Mouse (Mus musculus): ENCODE data around the gene Shank1. TPM values are rescaled to one million over a fixed set of nuclear protein-coding genes. Genes with fewer than 3 reads are reported as not detected.
A peak's percentile ranks its signal among the peaks of the same experiment; 100 is the strongest.

Shank1 gene
- polyA plus RNA-seq, 1 experiment from 2014 or later: 1.2 TPM

DNA sequence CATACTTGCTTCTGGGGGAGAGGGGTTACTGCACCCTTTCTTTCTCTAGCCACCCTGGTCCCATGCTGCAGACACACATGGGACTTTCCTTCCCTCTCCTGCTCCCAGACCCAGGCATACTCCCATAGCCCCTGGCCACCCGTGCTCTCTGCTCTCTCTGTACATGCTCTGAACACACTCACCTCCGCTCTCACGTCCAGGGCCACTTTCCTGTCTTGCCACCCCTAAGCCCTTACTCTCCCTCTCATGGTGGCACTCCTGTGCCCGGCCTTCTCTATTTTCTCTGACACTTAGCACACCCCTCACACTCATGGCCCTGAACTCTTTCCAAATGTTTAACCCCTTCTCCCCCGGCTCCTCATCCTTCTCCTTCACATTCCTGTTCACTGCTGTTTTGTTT, 48.0 kb downstream of the Shank1 start:
- H3K9ac ChIP-seq (ENCODE audit: low read depth, low read length): no peak overlapping the region
- H3K36me3 ChIP-seq (ENCODE audit: control insufficient read depth, insufficient read depth, low read length): no peaks in the 10 kb centered on the region
- peaks cover 24% of the 10 kb centered on the region for H3K4me1 ChIP-seq (ENCODE audit: control insufficient read depth, insufficient read depth, low read length)
- ATAC-seq: no peak
- no peak overlapping the region for H3K27ac ChIP-seq (ENCODE audit: low read length)
- no peaks in the 10 kb centered on the region for H3K9me3 ChIP-seq (ENCODE audit: control insufficient read depth, low read length)
- H3K4me3 ChIP-seq (ENCODE audit: low read length): no peak overlapping the region
- H3K27me3 ChIP-seq (replicated peaks; ENCODE audit: control insufficient read depth, insufficient read depth, low read length): peaks cover 62% of the 10 kb centered on the region
- WGBS: 24% methylated on average over 5 of the region's 5 CpGs
- no peak overlapping the region for H3K4me2 ChIP-seq (ENCODE audit: low read depth, low read length)

DNA sequence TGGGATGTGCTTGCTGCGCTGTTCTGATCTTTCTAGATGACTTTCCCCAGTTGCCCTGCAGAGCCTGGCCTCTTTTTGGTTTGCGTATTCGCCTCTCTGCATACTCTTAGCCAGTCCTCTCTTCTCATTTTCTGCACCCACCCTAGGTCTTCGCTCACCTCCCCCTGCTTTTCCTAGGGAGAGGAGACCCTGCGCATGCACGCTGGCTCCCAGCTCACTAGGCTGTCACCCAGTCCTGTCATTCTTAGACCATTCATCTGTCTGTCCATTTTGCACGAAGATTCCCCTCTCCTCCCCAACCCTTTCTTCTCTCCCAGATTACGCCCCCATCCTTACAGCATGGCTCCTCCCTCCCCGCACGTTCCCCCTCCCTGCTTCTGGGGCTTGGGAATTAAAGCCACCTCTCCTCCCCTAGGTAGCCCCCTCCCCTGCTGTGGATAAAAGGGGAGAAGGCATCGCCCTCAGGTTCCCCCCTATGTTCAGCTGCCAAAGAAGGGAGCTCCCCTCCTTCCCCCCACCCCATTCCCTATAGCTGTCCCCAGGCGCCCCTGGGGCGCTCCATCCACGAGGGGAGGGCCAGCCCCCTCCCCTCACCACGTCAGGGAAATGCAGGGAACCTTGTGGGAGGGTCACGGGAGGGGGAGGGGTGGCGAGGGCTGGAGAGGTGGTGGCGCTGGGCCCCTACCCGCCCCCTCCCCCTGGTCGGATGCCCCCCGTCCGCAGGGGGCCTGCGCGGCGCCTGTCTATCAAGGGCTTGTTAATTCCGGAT, 49.0 kb downstream of the Shank1 start:
- H3K27ac ChIP-seq (ENCODE audit: low read length): no peak overlapping the region
- H3K36me3 ChIP-seq (ENCODE audit: control insufficient read depth, insufficient read depth, low read length): no peaks in the 10 kb centered on the region
- peaks cover 51% of the 10 kb centered on the region for H3K27me3 ChIP-seq (replicated peaks; ENCODE audit: control insufficient read depth, insufficient read depth, low read length)
- 5% methylated on average over 26 of the region's 26 CpGs for WGBS
- H3K4me3 ChIP-seq (ENCODE audit: low read length): peak overlapping the region; percentile 59
- no peaks in the 10 kb centered on the region for H3K9me3 ChIP-seq (ENCODE audit: control insufficient read depth, low read length)
- peak overlapping the region; percentile 90 for H3K4me2 ChIP-seq (ENCODE audit: low read depth, low read length)
- ATAC-seq: peak; percentile 12; the same call in 1 of the 2 replicates
- peaks cover 22% of the 10 kb centered on the region for H3K4me1 ChIP-seq (ENCODE audit: control insufficient read depth, insufficient read depth, low read length)
- H3K9ac ChIP-seq (ENCODE audit: low read depth, low read length): peak overlapping the region; percentile 60

DNA sequence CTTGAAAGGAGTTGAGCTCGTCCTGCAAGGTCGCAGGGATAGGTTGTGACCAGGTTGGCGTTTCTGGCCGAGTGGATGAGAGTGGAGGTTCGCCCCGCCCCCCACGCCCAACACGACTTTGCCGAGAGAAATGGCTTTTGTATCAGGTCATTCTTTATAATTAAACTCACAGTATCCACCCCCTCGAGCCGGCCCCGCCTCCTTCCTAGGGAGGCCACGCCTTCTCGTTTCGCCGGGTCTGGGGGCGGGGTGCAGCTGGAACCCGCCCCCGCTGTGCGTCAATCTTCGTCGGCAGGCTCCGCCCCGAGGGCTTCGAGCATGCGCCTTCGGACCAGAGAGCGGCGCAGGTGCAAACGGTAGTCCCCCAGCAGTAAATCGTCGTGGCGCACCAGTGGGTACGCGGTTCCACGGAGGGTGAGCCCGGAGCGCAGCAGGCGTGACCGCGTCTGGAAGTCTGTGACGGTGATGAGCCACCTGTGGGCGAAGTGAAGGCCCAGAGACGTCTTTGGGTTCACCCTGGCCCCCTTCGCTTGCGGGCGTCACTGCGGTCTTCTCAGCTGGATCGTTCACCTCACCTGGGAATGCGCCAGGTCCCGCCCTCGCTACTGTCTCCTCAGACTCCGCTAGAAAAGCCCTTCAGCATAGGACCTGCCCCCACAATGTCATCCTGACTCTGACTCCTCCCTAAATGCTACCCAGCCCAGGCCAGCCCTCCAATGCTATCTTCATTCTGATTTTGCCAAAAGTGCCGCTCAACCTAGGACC, 50.0 kb downstream of the Shank1 start:
- Histone ChIP-seq H3K9ac (ENCODE audit: low read depth, low read length) (peak overlapping the region; percentile 74), H3K27me3 (replicated peaks; ENCODE audit: control insufficient read depth, insufficient read depth, low read length) (peaks cover 41% of the 10 kb centered on the region), H3K4me2 (ENCODE audit: low read depth, low read length) (peak overlapping the region; percentile 90), H3K9me3 (ENCODE audit: control insufficient read depth, low read length) (no peaks in the 10 kb centered on the region), H3K4me1 (ENCODE audit: control insufficient read depth, insufficient read depth, low read length) (peaks cover 22% of the 10 kb centered on the region), H3K36me3 (ENCODE audit: control insufficient read depth, insufficient read depth, low read length) (no peaks in the 10 kb centered on the region), H3K4me3 (ENCODE audit: low read length) (peak overlapping the region; percentile 59), H3K27ac (ENCODE audit: low read length) (no peak overlapping the region)
- ATAC-seq: peak; percentile 81
- under 1% methylated on average over 53 of the region's 54 CpGs for WGBS

DNA sequence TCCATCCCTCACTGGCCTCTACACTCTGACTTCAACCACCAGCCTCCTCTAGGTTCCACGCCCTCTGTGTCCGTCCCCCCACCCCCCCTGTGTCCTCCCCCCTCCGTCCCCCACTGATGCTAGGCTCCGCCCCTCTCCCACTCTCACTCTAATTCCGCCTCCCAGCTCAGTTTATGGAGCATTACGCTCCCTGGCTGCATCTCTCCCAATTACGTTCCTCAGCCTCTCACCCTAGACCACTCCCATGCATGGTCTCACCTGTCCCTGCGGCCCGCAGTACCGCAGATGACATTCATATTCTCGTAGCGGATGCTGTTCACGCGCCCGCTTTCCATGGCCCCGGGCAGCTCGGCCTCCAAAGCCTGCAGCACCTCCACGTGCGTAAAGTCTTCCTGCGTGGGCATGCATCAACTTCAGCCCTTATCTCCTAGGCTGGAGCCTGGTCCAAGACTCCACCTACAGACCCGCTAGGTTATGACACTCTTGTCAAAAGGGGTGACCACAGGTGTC, 50.8 kb downstream of the Shank1 start:
- peak overlapping the region; percentile 59 for H3K4me3 ChIP-seq (ENCODE audit: low read length)
- H3K27me3 ChIP-seq (replicated peaks; ENCODE audit: control insufficient read depth, insufficient read depth, low read length): peaks cover 33% of the 10 kb centered on the region
- H3K27ac ChIP-seq (ENCODE audit: low read length): no peak overlapping the region
- H3K36me3 ChIP-seq (ENCODE audit: control insufficient read depth, insufficient read depth, low read length): no peaks in the 10 kb centered on the region
- no peak overlapping the region for H3K9ac ChIP-seq (ENCODE audit: low read depth, low read length)
- WGBS: 9% methylated on average over 21 of the region's 21 CpGs
- H3K9me3 ChIP-seq (ENCODE audit: control insufficient read depth, low read length): no peaks in the 10 kb centered on the region
- H3K4me2 ChIP-seq (ENCODE audit: low read depth, low read length): peak overlapping the region; percentile 90
- peaks cover 22% of the 10 kb centered on the region for H3K4me1 ChIP-seq (ENCODE audit: control insufficient read depth, insufficient read depth, low read length)
- peak; percentile 16; the same call in 1 of the 2 replicates for ATAC-seq

DNA sequence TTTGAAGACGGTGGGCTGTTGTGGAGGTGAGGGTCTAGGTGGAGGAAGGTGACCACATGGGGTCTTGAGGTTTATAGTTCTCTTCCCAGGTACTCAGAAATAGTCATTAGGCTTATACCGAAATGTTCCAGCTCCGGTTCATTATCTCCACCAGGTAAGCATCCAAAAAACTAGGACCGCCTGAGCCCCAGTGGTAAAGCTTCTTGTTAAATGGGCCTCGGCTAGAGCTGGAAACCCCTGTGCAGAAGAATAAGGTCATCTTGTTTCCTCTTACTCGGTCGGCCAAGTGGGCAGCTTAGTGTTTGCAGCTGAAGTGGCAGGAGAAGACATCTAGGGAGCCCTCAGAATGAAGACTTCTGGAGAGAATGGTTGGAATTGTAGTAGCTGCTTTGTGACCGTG, 62.6 kb downstream of the Shank1 start:
- no peak overlapping the region for H3K4me2 ChIP-seq (ENCODE audit: low read depth, low read length)
- H3K36me3 ChIP-seq (ENCODE audit: control insufficient read depth, insufficient read depth, low read length): no peaks in the 10 kb centered on the region
- H3K27me3 ChIP-seq (replicated peaks; ENCODE audit: control insufficient read depth, insufficient read depth, low read length): no peaks in the 10 kb centered on the region
- 93% methylated on average over 8 of the region's 8 CpGs for WGBS
- H3K27ac ChIP-seq (ENCODE audit: low read length): no peak overlapping the region
- no peak for ATAC-seq
- no peak overlapping the region for H3K4me3 ChIP-seq (ENCODE audit: low read length)
- no peaks in the 10 kb centered on the region for H3K9me3 ChIP-seq (ENCODE audit: control insufficient read depth, low read length)
- no peak overlapping the region for H3K9ac ChIP-seq (ENCODE audit: low read depth, low read length)
- peaks cover 3% of the 10 kb centered on the region; the same call in 1 of the 2 replicates for H3K4me1 ChIP-seq (ENCODE audit: control insufficient read depth, insufficient read depth, low read length)

DNA sequence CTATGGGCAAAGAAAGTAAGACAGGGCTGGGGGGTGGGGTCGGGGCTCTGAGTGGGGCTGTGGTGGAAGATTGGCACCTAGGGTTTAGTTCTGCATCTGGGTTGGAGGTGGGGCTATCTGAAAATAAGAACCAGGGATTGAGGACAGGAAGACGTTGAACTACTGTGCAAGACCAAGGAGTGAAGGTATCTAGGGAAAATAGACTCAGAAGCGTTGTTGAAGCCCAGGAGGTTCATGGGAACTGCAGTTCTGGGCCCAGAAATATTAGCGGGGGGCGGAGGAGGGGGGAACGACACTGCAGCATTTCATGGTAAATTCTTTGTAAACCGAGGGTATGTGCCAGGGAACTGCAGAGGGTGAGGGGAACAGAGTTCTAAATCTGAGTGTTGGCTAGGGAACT, 63.4 kb downstream of the Shank1 start:
- no peaks in the 10 kb centered on the region for H3K27me3 ChIP-seq (replicated peaks; ENCODE audit: control insufficient read depth, insufficient read depth, low read length)
- no peaks in the 10 kb centered on the region for H3K36me3 ChIP-seq (ENCODE audit: control insufficient read depth, insufficient read depth, low read length)
- 14% methylated on average over 7 of the region's 7 CpGs for WGBS
- peak overlapping the region; percentile 83 for H3K4me2 ChIP-seq (ENCODE audit: low read depth, low read length)
- no peak overlapping the region for H3K27ac ChIP-seq (ENCODE audit: low read length)
- H3K9ac ChIP-seq (ENCODE audit: low read depth, low read length): peak overlapping the region; percentile 60
- H3K4me3 ChIP-seq (ENCODE audit: low read length): peak overlapping the region; percentile 67
- peak; percentile 53 for ATAC-seq
- no peaks in the 10 kb centered on the region for H3K9me3 ChIP-seq (ENCODE audit: control insufficient read depth, low read length)
- H3K4me1 ChIP-seq (ENCODE audit: control insufficient read depth, insufficient read depth, low read length): peaks cover 3% of the 10 kb centered on the region; the same call in 1 of the 2 replicates

DNA sequence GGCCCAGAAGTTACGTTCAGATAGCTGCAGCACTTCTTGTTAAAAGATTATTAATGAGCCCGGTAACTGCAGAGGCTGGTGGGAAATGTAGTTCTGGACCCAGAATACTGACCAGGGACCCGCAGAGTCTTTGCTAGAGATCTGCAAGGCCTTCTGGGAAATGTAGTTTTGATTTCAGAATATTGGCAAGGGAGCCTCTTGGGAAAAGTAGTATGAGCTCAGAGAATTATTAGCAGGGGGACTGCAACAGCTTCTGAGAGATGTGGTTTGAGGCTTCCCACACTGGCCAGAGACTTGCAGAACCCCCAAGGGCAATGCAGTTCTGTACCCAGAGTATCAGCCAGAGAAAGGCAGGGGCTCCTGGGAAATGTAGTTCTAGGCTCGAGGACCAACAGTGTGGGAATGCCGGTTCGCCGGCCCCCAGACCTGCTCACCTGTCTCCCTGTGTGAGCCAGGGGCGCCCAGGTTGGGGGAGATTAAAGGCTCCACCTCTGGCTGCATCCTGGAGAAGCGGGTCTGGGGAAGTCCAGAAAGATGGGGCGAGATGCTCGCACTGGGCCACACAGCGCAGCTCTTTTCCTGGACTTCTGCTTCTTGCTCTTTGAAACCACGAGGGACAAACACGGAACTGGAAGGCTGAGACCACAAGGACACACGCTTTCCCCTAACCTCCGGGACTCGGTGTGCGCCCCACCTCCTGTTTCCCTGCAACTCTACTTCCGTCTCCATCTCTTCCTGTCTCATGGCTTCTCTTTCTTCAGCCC, 64.0 kb downstream of the Shank1 start:
- peak overlapping the region; percentile 70 for H3K27ac ChIP-seq (ENCODE audit: low read length)
- 1% methylated on average over 19 of the region's 19 CpGs for WGBS

DNA sequence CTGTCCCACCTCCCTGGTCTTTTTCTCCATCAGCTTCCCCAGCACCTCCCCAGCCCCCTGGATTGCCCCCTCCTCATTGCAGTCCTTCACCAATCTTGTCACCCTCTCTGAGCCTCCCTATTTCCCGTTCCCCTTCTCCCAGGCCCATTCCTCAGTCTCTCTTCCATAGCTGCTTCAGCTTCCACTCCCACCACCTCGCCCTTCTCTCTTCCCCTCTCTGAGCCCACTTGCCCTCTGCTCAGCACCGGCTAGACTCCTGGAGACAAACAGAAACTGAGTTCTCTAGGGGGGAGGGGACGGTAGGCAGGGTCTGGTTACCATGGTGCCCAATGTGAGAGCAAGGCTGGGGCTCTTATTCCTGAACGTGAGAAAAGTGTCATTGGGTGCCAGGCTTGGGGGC, 64.7 kb downstream of the Shank1 start:
- peak overlapping the region; percentile 83 for H3K4me2 ChIP-seq (ENCODE audit: low read depth, low read length)
- H3K36me3 ChIP-seq (ENCODE audit: control insufficient read depth, insufficient read depth, low read length): no peaks in the 10 kb centered on the region
- WGBS: under 1% methylated on average over 5 of the region's 5 CpGs
- no peaks in the 10 kb centered on the region for H3K9me3 ChIP-seq (ENCODE audit: control insufficient read depth, low read length)
- H3K4me3 ChIP-seq (ENCODE audit: low read length): peak overlapping the region; percentile 67
- H3K27me3 ChIP-seq (replicated peaks; ENCODE audit: control insufficient read depth, insufficient read depth, low read length): no peaks in the 10 kb centered on the region
- peak; percentile 10 for ATAC-seq
- H3K4me1 ChIP-seq (ENCODE audit: control insufficient read depth, insufficient read depth, low read length): peaks cover 3% of the 10 kb centered on the region; the same call in 1 of the 2 replicates
- H3K27ac ChIP-seq (ENCODE audit: low read length): peak overlapping the region; percentile 70; the same call in 1 of the 2 replicates
- H3K9ac ChIP-seq (ENCODE audit: low read depth, low read length): peak overlapping the region; percentile 76

More for the DNA sequence above, 64.0 kb downstream of the Shank1 start:
- peak overlapping the region; percentile 76 for H3K9ac ChIP-seq (ENCODE audit: low read depth, low read length)
- ATAC-seq: peak; percentile 96
- H3K4me1 ChIP-seq (ENCODE audit: control insufficient read depth, insufficient read depth, low read length): peaks cover 3% of the 10 kb centered on the region; the same call in 1 of the 2 replicates
- peak overlapping the region; percentile 67 for H3K4me3 ChIP-seq (ENCODE audit: low read length)
- no peaks in the 10 kb centered on the region for H3K36me3 ChIP-seq (ENCODE audit: control insufficient read depth, insufficient read depth, low read length)
- H3K9me3 ChIP-seq (ENCODE audit: control insufficient read depth, low read length): no peaks in the 10 kb centered on the region
- no peaks in the 10 kb centered on the region for H3K27me3 ChIP-seq (replicated peaks; ENCODE audit: control insufficient read depth, insufficient read depth, low read length)
- peak overlapping the region; percentile 83 for H3K4me2 ChIP-seq (ENCODE audit: low read depth, low read length)
